Mouse (Mus musculus) thymus, postnatal 0 days (tissue): ENCODE data around the gene Pparg. TPM values are rescaled to one million over a fixed set of nuclear protein-coding genes. Genes with fewer than 3 reads are reported as not detected.

Source experiments
- DNase-seq: peaks from one replicate; pipeline ENCODE4 v3.0.0-alpha.2; 2015; ENCODE audit warnings: low spot score
- polyA plus RNA-seq: library from polyadenylated mRNA; unstranded; fragments of >200 nt; fragmentation: Nextera tagmentation; extraction: Ambion mirVana; gene quantifications from 2 replicates; pipeline ENCODE4 v1.2.1, GENCODE M21; 2015

The Pparg gene
- polyA plus RNA-seq, 1 experiment from 2014 or later, result 5.9 TPM

DNA sequence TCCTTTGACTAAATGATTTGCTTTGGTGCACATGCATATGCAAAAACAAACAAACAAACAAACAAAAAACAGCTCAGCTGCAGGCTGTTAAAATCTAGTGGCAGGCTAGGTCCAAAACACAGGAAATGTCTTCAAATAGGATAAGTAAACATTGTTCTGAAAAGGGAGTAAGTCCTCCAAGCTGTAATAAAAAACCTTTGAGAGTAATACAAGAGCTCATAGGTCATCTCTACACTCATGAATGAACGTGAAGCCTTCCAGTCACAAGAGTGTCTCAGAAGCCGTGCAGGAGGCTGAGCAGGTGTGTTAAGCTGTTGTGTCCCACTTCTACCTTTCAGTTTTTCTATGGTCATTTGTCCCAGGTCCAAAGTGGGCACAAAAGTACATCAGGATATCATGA lies 102.6 kb downstream of the Pparg start:
- DNase-seq, result no peak

DNA sequence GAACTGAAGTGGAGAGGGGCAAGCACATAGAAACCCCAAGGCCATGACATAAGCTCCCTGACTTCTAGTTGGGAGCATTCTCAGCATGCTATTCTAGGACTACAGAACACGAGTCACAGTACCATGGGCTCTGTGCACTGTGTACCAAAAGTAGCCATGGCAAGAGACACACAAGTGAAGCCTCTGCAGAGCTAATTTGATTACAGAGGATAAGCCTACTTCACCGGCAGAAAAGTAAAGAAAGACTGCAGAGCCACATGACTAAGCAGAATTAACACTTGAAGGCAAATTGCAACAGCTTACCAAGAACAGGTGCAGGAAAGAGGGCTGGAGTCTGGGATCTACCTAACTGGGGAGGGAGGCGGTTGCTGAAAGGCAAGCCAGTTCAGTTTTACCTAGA lies 103.9 kb downstream of the Pparg start:
- DNase-seq, result peak; percentile 22

DNA sequence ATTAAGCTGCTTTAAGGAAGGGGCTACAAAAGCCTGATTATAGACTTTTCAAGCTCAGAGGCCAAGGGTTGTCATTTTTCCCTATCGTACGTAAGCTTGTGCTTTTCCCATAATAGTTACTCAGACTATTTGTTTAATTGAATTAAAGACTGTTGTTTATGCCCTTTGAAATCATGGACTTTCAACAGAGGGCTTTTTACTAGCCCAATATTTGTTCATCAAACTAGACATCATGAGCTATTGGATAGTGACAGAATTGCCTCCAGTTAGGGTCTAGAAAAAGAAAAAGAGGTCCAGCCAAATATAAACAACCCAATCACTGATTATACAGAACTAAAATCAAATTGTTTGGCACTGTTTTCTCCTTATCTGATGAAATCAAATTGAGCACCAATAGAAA lies 104.7 kb downstream of the Pparg start:
- no peak for DNase-seq

DNA sequence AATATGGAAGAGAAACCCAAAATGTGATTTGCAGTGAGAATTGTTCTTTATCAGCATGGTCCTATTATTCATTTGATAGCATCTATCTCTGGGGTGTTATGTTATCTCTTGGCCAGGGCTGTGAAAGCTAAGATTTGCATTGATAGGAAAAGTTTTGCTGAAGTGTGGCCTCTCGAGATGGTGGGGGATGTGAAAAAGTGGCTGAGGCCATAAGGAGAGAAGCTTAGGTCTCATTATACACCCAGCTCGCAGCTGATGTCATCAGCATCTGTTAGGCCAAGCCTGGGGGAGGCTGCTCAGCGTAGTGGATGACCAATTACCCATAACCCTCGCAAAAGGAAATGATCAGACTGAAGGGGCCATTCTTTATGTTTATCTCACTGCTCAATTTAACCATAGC lies 105.1 kb downstream of the Pparg start:
- DNase-seq, result no peak

DNA sequence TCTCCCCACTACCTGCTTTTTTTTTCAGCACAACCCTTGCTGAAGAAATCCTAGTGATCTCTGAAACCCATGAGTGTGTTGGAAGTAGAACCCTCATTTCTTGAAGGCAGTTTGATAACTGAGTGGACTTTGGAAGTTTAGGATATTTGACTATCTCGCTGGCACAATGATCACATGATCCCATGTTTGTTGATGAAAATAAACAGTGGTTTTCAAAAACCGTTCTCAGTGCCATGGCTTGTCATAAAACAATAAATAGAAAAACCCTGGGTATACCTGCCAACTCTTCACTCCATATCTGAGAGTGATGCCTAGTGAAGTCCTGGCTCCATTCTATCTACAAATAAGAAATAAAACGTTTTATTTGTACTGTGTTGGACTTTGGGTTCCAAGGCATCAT lies 105.8 kb downstream of the Pparg start:
- DNase-seq, result no peak

DNA sequence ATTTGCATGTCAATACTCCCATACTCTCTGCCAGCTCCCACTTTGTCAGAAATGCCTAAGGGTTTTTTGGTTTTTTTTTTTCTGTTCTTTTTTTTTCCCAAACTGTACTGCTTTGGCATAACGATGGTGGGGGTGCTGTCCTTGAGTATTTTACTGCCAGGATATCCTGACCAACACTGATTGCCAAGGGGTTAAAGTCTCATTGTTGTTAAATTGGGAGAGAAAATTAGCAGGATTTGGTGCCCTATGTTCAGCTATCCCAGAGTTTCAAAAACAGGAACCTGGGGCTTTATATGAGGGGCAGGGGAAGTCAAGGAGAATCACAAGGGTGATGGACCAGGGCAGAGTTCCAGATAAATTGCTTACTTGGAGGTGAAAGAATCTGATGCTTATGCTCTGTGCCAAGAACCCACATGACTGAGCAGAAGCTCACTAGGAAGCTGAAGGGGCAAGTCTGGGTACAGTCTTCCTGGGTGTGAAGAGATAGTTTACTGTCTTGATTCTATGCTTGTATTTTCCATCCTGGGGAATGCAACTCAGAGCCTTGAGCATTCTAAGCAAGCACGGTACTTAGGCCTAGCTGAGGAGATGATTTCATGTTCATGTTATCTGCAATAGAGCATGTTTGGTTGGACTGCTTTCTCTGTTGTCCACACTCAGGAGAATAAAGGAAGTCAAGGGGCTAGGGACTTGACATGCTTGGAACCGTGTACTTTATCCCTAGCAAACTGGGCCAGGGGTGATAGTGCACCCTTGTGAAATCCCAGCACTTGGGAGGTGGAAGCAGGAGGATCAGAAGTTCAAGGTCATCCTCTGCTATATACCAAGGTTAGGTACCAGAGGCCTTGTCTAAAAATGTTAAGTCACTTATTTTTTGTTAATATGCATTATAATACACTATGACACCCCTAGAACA lies 109.2 kb downstream of the Pparg start:
- no peak for DNase-seq

DNA sequence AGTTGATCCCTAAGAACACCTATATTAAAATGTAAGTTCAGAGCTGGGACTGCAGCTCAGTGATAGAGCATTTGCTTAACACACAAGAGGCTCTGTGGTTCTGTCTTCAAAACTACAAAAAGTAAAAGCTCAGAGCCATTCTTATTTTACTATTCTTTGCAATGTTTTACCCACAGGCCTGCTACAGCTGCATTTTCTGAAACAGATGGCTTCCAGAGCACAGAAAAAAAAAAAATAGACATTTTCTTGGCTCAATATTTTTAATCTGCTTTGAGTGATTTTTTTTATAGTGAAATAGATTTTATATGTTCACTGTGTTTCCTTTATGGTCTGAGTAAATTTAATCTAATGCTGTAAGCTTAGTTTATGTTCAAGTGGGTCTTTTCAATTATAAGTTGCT lies 111.2 kb downstream of the Pparg start:
- no peak for DNase-seq

DNA sequence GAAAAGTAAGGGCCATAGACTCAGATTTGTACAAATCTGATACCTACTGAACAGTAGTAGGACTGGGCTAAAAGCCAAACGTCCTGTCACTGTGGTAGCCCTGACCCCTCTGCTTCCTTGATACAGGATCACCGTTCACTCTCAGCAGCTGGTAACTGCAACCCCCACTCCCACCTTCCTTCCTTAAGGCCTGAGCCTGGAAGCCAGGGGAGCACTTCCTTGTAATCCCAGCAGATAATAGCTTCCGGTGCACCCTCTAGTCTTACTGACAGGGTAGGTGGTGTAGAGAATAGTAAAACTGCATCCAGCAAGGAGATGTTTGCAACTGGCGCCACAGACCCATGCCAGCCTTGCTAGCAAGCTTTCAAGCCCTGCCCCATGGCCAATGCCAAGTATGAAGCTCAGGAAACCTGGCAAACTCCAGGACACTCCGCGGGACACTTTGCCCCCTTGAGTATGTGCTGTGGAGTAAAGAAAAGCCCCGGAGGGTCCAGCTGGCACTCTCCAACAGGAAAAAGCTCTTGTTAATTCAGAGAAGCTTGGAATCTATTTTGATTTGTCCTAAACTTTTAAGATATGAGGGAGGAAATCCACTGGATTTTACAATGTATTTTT lies 116.4 kb downstream of the Pparg start:
- DNase-seq, result no peak

DNA sequence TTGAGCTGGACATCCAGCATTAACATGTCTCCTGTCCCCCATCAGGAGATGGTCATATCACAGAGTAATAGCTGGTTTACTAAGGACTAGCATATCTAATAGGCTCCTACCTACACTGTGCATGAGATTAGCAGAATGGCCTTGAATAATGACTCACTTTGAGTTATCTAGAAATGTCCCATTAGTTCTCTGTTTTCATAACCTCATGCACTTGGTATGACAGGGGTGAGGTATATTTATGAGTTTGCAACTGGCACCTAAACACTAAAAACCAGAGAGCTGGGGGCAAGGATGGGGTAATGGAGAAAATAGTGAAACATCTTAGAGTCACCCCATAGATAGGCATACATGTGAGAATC lies 119.2 kb downstream of the Pparg start:
- DNase-seq, result no peak

DNA sequence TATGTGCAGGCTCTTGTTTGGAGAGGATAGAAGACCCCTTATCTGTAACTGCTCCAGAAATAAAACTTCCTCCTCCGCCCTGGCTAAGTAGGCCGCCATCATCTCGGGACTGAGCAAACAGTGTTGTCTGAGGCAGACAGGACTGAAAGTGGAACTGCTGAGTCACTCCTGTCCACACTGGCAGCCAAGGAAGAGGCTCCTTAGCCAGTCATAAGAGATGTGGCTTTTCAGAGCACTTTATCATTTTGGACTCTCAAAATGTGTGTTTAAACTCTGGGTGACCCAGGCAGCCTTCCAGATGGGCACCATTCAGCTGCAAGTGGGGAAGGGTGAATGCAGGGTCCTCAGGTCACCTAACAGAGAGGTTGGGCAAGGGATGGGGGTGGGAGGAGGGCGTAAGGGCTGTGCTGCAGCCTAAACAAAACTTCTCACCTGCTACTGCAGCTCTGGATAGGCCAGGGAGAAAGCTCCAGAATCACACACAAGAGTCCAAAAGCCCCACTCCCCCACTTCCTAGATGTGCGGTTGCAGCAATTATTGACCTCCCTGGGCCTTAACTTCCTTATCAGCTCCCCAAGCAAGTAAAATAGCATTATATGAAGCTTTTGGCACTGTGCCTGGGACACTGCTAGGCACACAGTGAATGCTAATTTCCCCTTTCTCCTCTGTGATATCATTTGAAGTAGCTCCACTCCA lies 119.7 kb downstream of the Pparg start:
- DNase-seq, result no peak

DNA sequence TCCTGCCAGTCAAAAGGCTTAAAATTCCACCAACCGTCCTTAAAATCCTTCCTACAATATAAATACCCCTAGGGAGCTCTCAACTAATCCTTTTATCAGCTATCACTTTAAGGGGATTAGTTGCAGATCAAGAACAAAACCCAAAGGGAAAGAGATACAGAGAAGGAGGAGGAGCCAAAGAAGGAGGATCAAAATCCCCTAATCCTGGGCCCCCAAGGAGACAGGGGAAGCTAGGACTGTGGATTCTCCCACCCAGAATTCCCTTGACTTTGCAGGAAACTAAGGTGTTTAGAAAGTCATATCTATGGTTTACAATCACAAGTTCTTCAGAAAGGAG lies 120.2 kb downstream of the Pparg start:
- no peak for DNase-seq

DNA sequence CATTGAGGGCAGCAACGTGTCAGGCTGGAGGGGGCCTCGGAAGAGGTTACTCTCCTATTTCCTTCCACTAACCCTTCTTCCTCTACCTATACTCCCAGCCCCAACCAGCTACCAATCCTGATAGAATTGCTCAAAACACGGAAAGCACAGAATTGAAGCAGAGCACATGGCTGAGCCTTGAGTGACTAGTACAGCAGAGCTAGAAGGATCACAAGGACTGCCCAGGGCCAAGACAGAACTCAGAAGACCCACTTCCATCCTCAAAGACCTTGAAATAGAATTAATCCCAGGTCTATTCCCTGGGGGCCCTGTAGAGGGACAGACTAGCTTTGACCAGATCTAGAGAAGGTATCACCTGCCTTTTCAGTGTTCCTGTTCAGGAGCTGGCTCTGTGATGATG lies 120.9 kb downstream of the Pparg start:
- DNase-seq, result no peak

DNA sequence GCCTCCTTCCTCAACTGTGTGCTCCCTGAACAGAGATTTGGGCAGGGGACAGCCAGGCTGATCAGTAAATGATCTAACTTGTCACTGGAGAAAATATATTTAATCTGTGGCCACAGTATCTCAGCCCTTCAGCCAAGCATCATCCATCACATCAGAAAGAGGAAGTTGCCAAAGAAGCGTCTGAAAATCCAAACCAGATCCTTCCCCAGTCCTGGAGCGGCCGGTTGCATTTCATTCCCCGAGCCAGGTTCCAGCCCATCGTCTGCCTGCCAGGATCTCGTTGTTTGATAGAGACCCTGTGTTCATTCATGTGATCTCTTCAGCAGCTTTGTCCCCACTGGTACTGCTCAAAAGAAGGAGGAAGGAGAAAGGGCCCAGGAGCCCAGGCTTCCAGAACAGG lies 124.9 kb downstream of the Pparg start:
- DNase-seq, result no peak

DNA sequence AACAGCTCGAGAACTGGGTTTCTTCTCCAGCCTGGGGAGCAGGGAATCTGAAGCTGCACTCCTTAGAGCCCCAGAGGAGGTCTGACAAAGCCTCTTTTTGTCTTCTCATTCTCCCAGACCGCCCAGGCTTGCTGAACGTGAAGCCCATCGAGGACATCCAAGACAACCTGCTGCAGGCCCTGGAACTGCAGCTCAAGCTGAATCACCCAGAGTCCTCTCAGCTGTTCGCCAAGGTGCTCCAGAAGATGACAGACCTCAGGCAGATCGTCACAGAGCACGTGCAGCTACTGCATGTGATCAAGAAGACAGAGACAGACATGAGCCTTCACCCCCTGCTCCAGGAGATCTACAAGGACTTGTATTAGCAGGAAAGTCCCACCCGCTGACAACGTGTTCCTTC lies 129.1 kb downstream of the Pparg start:
- DNase-seq, result no peak

DNA sequence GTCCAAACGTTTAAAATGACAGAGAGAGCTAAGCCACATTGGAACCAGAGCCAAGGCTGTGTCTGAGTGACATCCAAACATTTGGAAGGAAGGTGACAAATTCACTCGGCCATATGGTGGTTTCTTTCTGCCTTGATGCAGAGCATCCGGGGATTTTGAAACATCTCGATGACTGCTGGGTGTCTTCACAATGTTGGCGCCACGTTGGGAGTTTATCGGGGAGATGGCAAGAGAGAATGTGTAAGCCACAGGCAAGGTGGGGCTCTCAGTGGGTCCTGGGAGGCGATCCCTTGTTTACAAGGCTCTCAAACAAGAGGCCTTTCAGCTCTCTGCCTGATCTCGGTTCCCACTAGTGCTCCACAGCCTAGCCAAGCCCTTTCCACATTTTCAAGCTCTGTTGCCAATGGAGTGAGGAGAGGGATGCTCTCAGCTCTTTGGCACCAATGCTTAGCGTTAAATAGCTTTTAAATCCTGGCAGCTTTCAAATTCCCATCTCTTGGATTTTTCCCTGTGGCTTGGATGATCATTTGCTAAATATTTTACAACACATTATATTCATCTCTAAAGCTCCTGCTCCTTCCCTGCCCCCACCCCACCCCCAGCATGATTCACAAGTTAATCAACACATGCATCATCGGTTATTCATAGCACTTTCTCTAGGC lies 132.3 kb downstream of the Pparg start:
- DNase-seq, result no peak

DNA sequence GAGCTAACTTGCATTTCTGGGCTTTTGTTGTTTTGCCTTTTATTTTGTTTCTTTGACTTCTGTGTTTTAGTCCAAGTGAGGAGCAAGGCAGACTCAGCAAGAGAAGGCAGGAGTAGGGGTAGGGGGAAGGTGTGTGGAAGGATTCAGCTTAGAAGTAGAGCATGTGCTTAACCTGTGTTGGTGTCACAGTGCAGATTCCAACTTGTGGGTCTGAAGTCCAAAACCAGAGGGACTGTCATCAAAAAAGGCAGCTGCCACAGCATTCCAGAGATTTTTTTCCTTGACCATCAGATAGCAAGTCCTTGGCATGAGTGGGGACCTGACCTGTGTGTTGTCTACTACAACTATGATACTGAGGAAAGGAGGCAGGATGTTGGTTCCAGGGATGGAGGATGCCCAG lies 133.1 kb downstream of the Pparg start:
- DNase-seq, result no peak

DNA sequence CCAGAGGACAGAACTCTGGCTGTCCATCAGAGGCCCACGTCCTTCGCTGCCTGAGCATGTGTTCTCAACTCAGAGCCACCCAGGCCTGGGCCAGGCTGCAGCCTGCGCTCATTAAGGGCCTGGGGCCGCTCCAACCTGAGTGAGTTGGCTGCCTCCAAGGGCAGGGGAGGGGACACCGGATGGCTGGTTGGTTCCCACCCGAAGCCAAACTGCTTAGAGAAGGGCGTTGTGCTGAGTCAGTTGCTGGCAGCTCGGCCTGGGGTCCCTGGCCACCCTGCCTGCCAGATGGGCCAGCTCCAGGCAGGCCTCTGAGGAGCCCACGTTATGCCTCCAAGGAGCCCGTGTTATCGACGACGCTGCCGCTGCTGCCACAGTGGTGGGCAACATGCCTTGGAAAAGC lies 138.8 kb downstream of the Pparg start:
- DNase-seq, result no peak

DNA sequence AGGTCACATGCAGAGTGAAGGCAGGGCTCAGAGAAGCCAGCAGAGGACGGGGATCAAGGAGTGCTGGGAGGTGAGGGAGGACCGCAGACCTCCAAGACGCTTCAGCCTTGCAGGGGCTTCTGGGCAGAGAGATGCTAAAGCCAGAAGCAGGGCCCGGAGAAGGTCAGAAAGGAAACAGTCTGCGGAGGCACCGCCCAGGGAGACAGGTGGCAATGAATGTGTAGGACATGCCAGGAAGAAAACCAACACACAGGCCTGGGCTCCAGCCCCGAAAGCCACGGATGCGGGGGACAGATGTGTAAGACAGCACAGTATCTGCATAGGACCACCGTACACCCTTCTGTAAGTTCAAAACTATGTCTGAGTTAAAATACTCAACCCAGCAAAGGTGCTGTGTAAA lies 139.5 kb downstream of the Pparg start:
- DNase-seq, result no peak

DNA sequence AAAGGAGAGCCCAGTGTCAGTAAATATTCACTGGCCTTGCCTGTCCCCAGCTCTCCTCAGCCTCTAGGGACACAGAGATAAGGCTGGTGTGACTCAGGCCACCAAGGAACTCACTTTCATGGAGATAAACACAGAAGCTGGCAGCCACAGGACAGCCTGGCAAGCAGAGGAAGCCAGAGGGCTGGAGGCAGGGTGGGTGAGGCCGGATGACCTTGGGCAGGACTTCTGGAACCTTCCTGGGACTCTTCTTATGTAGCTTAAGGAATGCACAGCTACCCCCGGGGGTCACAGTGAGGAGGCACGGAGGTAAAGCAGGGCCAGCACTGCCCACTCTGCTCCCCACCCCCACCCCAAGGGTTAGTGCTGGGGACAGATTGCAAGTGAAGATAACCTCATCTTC lies 140.4 kb downstream of the Pparg start:
- no peak for DNase-seq

DNA sequence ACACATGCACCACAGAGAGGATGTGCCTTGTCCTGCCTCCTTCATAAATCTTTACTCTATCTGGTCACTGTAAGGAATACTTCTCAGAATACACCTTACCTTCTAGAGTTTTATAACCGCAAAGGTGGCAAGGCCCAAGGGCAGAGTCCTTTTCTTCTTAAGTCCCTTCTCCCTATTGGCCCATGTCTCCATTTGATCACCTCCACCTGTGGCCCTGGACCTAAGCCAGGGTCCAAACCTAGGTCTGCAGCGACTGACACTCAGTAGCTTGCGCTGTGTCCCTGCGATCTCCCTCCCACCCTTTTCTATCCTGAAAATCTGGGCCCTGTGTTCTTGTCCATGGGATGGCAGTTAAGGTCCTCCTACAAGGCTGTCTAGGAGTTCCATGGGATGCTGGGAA lies 142.3 kb downstream of the Pparg start:
- no peak for DNase-seq

DNA sequence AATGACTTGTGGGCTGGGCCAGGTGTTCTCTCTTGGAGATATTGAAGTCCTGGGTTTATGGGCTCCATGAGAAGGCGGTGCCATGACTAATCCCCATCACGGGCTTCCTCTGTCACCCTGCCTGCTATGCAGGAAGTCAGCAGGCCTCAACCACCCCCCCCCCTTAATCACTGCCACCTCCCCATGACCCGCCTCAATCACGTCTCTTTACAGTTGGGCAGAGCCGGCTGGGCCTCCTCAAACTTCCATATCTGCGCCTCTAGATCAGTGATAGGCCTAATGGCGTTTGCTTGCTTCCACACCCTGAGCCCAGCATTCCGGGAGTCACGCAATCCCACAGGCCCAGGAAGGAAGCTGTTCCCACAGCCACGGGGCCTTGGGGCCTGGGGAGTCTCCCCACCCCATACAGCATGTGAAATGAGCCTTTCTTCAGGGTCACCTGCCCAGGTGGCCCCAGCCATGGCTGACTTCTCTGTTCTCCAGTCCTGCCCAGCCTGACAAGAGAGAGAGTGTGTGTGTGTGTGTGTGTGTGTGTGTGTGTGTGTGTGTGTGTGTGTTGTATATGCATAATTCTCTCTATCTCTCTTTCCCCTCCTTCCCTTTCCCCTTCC lies 142.9 kb downstream of the Pparg start:
- no peak for DNase-seq

DNA sequence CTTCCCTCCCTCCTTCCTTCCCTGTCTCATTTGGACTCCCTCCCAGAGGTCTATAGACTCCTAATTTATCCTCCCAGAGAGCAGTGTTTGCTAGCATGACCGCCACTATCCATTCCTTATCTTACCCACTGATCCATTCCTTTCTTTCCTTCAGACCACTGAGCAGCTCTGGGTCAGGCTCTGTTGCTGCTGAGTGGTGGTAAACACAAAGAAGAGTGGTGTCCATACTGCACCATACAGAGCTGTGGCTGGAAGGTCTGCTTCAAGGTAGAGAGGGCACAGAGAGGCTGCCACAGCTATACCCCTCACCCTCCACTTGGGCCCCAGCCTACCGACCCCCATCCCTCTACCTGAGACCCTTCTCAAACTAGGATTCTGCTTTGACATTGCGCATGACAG lies 143.4 kb downstream of the Pparg start:
- no peak for DNase-seq
